Mouse (Mus musculus) megakaryocyte, embryonic 14.5 days (primary cell): ENCODE data around the gene Slc25a28. TPM values are rescaled to one million over a fixed set of nuclear protein-coding genes. Genes with fewer than 3 reads are reported as not detected.

Experiments used
- H3K27me3 ChIP-seq: replicated peaks from 2 replicates; pipeline ENCODE3; 2012; ENCODE audit warnings: inconsistent platforms
- H3K36me3 ChIP-seq: replicated peaks from 2 replicates; pipeline ENCODE3; 2012; ENCODE audit warnings: low read length, inconsistent platforms, mixed read lengths
- H3K4me1 ChIP-seq: 2 replicates; pipeline ENCODE4 v1.6.1; 2012; ENCODE audit warnings: inconsistent platforms
- H3K4me3 ChIP-seq: replicated peaks from 2 replicates; pipeline ENCODE3; 2012; ENCODE audit warnings: moderate library complexity, mild to moderate bottlenecking, inconsistent platforms
- H3K9me3 ChIP-seq: 2 replicates; pipeline ENCODE4 v1.6.1; 2012; ENCODE audit warnings: inconsistent platforms
- FLI1 ChIP-seq: IDR thresholded peaks from 2 replicates; pipeline ENCODE4 v1.6.1; 2012; ENCODE audit warnings: low read length, inconsistent platforms, mixed read lengths
- GATA1 ChIP-seq: IDR thresholded peaks from 3 replicates; pipeline ENCODE4 v1.6.1; 2012; ENCODE audit warnings: mixed read lengths, low read length, inconsistent platforms, borderline replicate concordance
- polyA plus RNA-seq: library from polyadenylated mRNA; stranded (reverse); fragments of >175 nt; gene quantifications from 2 replicates; pipeline ENCODE4 v1.2.3, GENCODE M21; 2012; ENCODE audit warnings: low replicate concordance; ENCODE audit not compliant: insufficient read depth

Slc25a28 gene
- polyA plus RNA-seq, 1 experiment = 30.6 TPM

DNA sequence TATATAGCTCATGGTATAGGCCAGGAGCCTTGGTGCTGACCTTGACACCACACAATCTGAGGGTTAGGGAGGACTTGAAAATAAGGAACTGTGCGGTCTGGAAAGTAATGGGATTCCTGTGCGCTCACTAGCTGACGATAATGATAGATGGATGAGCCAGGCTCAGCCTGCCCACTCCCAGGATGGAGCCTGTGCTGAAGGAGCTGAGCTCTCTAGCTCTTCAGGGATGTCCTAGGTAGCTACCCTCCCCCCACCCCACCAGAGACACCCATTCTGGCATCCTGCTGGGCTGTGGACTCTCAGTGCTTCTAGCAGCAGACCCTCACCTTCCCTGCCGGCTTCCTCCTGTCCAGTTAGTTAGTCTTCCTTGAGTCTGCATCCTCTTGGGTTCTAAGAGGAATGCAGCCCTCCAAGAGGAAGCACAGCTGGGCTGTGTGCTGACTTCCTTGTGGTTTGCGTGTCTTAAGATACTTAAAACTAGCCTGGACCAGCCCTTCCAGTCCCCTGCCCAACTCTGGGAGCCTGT is 56.1 kb downstream of the Slc25a28 start:
- Histone ChIP-seq H3K4me3 (no peak overlapping the region), H3K36me3 (no peaks in the 10 kb centered on the region), H3K27me3 (peaks cover 96% of the 10 kb centered on the region), H3K4me1 (peaks cover 33% of the 10 kb centered on the region), H3K9me3 (no peaks in the 10 kb centered on the region; the same call in 1 of the 2 replicates)
- TF ChIP-seq FLI1 (no peak), GATA1 (no peak)

DNA sequence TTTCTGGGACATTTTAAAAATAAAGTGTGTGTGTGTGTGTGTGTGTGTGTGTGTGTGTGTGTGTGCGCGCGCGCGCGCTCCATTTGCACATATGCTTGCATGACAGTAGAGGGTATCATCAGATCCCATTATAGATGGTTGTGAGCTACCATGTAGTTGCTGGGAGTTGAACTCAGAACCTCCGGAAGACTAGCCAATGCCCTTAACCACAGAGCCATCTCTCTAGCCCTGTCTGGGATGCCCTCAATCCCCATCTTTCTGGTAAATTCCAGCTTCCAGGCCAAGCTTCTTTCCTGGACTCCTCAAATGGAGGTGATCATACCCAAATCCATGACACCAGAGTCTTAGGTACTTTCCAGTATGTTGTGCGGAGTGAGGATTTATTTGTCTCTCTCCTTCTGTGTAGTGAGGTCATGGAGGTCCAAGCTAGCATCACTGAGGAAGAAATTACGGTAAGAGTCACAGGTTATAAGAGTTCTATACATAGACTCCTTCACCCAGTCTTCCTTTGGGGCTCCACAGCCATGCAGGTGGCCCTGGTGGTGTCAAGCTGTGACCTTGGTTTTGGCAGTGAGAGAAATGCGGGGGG is 56.8 kb downstream of the Slc25a28 start:
- Histone ChIP-seq H3K4me1 (peaks cover 38% of the 10 kb centered on the region), H3K27me3 (peaks cover 98% of the 10 kb centered on the region)

DNA sequence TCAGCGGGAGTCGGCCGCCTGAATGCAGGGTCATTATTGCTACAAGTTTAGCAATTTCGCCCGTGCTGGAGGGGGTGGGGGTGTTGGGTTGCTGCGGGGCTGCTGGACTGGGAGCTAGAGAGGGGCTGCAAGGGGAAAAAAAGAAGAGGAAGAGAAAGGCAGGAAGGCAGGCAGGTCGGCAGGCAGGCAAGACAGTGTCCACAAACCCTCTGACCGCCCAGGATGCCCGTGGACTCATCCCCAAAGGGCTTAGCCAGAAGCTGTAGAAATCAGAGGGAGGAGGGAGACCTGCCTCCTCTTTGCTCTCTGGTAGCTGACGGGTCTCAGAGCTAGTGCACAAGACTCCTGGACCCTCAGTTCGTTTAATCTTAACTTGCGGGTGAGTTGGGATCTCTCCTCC is 57.8 kb downstream of the Slc25a28 start:
- peaks cover 100% of the 10 kb centered on the region for H3K27me3 ChIP-seq

More for the DNA sequence above, 56.8 kb downstream of the Slc25a28 start:
- TF ChIP-seq FLI1 = no peak
- no peak for TF ChIP-seq GATA1
- H3K9me3 ChIP-seq = no peaks in the 10 kb centered on the region; the same call in 1 of the 2 replicates
- no peak overlapping the region for H3K4me3 ChIP-seq
- no peaks in the 10 kb centered on the region for H3K36me3 ChIP-seq

DNA sequence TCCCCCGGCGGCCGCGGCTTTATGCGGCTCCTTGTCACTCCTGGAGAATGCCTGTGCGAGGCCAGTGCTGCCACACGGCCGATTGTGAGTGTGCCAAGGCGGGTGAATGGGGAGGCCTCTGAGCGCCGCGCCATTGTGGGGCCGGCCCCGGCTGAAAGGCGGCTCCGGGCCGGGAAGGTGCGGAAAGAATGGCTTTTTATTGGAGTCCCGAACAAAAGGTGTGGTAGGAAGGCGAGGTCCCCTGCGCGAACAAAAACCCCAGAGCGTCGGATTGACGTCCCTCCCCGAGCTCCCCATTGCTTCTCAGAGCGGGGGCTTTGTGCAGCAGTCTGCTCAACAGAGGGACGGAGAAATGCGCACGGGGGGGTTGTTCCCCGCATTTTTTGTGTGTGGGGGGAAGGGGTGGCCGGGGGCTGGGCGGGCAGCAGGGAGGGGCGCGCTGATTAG is 58.2 kb downstream of the Slc25a28 start:
- peaks cover 100% of the 10 kb centered on the region for H3K27me3 ChIP-seq
- H3K4me3 ChIP-seq = peak overlapping the region; percentile 50
- H3K9me3 ChIP-seq = no peaks in the 10 kb centered on the region; the same call in 1 of the 2 replicates
- TF ChIP-seq FLI1 (no peak), GATA1 (no peak)
- no peaks in the 10 kb centered on the region for H3K36me3 ChIP-seq
- H3K4me1 ChIP-seq = peaks cover 53% of the 10 kb centered on the region

More for the DNA sequence above, 57.8 kb downstream of the Slc25a28 start:
- TF ChIP-seq FLI1 (no peak), GATA1 (no peak)
- Histone ChIP-seq H3K36me3 (no peaks in the 10 kb centered on the region), H3K9me3 (no peaks in the 10 kb centered on the region; the same call in 1 of the 2 replicates), H3K4me1 (peaks cover 48% of the 10 kb centered on the region), H3K4me3 (no peak overlapping the region)

DNA sequence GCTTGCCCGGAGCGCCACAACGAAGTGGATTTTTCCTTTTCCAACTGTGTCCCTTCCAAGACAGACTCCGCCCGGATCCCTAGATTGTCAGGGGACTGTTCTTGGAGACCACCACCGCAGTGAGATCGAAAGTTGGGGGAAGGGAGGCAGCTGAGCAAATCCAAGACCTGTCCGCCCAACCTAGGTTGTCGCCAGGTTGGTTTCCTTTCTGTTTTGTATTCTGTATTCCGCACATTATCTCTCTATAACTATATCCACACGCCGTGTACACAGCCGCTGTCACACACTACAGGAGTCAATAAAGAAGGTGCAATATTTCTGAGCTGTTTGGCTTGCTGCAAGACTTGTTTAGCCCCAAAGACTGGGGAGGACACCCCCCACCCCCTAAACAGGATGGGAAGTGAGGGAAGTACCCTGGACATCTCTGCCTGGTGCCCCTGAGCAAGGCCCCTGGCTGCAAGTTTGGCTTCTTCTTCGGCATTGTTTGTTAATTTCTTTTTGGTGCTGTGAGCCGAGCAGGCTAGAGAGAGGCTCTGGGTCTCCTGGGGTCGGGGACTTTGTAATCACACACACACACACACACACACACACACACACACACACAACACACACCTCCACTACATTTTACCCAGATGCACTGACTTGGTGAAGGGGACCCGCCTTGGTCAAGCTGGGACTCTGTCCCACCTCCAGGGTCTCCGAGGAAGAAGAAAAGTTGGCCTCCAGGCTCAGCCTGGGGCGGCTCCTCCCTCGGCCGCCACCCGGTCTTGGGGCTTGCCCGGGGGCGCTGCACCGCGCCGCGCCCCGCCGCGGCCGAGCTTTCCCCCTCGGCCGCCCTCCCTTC is 58.9 kb downstream of the Slc25a28 start:
- H3K9me3 ChIP-seq = no peaks in the 10 kb centered on the region; the same call in 1 of the 2 replicates
- peaks cover 59% of the 10 kb centered on the region for H3K4me1 ChIP-seq
- peak overlapping the region; percentile 80 for H3K4me3 ChIP-seq
- no peak for TF ChIP-seq FLI1
- no peak for TF ChIP-seq GATA1
- no peaks in the 10 kb centered on the region for H3K36me3 ChIP-seq
- peaks cover 100% of the 10 kb centered on the region for H3K27me3 ChIP-seq

DNA sequence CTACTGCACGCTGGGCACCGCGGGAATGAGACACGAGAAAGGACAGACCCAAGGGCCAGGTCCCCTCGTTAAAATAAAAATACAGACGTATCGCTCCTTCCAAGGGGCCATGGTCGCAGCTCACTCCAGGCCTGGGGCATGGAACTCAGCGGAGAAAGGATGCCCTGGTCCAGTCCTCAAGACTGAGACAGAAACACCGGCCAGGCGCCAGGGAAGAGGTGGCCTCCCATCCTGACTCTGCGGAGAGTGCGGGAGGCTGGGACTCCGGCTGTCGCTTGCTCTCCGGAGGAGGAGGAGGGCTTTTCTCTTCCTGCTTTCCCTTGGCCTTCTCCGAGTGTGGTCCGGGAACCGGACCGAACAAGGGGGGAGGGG is 59.6 kb downstream of the Slc25a28 start:
- peak overlapping the region; percentile 86 for H3K4me3 ChIP-seq
- TF ChIP-seq GATA1 (no peak), FLI1 (no peak)
- H3K4me1 ChIP-seq = peaks cover 66% of the 10 kb centered on the region
- H3K27me3 ChIP-seq = peaks cover 100% of the 10 kb centered on the region
- H3K36me3 ChIP-seq = no peaks in the 10 kb centered on the region
- H3K9me3 ChIP-seq = no peaks in the 10 kb centered on the region; the same call in 1 of the 2 replicates

DNA sequence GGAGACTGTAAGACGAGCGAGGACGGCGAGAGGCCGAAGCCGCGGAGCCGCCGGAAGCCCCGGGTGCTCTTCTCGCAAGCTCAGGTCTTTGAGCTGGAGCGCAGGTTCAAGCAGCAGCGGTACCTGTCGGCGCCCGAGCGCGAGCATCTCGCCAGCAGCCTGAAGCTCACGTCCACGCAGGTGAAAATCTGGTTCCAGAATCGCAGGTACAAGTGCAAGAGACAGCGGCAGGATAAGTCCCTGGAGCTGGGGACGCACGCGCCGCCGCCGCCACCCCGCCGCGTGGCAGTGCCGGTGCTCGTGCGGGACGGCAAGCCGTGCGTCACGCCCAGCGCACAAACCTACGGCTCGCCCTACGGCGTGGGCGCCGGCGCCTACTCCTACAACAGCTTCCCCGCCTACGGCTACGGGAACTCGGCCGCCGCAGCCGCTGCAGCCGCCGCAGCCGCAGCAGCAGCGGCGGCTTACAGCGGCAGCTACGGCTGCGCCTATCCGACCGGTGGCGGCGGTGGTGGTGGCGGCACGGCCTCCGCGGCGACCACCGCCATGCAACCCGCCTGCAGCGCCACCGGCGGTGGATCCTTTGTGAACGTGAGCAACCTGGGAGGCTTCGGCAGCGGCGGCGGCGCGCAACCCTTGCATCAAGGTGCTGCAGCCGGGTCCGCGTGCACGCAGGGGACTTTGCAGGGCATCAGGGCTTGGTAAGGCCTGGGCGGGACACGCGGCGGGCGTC is 60.2 kb downstream of the Slc25a28 start:
- no peaks in the 10 kb centered on the region for H3K36me3 ChIP-seq
- H3K9me3 ChIP-seq = no peaks in the 10 kb centered on the region; the same call in 1 of the 2 replicates
- TF ChIP-seq FLI1 (no peak), GATA1 (no peak)
- H3K27me3 ChIP-seq = peaks cover 100% of the 10 kb centered on the region
- peaks cover 72% of the 10 kb centered on the region for H3K4me1 ChIP-seq
- peak overlapping the region; percentile 86 for H3K4me3 ChIP-seq

Other genes with a start within 250 kb of the Slc25a28 start
- gene Cnnm1, start 234.4 kb downstream of the Slc25a28 start, polyA plus RNA-seq = not detected in 2 replicates
- gene Got1, start 150.3 kb downstream of the Slc25a28 start, polyA plus RNA-seq = 3.4 and 10.7 TPM in 2 replicates
- 0.18 TPM in 1 of 2 replicates, not detected in the other for gene Nkx2-3, start 62.6 kb downstream of the Slc25a28 start, polyA plus RNA-seq
- 1.2 and 2.4 TPM in 2 replicates for gene Entpd7, start 14.8 kb upstream of the Slc25a28 start, polyA plus RNA-seq
- gene Cutc, start 78.1 kb upstream of the Slc25a28 start, polyA plus RNA-seq = 5.0 TPM in 1 of 2 replicates, not detected in the other
- 0.56 and 2.6 TPM in 2 replicates for gene Cox15, start 78.1 kb upstream of the Slc25a28 start, polyA plus RNA-seq
- not detected in 2 replicates for gene Abcc2, start 107.3 kb upstream of the Slc25a28 start, polyA plus RNA-seq